Mouse (Mus musculus): ENCODE results near the gene Klf13. TPM values are rescaled to one million over a fixed set of nuclear protein-coding genes. Genes with fewer than 3 reads are reported as not detected.

The Klf13 gene
- polyA plus RNA-seq, 1 experiment from 2014 or later, result 89.0 TPM

DNA sequence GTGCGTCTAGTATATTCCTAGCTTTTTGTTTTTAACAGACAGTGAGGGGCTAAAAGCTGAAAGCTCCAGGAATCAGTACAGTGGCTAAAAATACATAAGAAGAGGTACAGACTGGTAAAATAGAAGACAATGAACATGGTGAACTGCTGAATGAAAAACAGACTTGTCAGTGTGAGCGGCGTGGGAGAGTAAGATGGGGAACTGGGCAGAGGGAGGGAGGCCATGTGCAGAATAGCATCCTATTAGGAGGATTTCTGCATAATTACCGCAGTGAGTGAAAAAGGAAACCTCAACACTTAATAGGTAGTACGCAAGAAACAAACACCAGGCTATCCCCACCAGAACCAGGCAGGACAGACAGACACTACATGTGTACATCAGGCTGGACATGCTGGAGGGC lies 45.5 kb downstream of the Klf13 start:
- no peak overlapping the region for H3K4me2 ChIP-seq (replicated peaks; ENCODE audit: low read depth, low read length)
- ATAC-seq (no peak), DNase-seq (ENCODE audit: low spot score) (no peak)
- no peaks in the 10 kb centered on the region for H3K9me3 ChIP-seq (ENCODE audit: low read length)
- H3K27ac ChIP-seq (ENCODE audit: low read length), result no peak overlapping the region
- WGBS, result 95% methylated on average over 5 of the region's 5 CpGs
- H3K4me1 ChIP-seq (ENCODE audit: insufficient read depth, low read depth, low read length), result peaks cover 26% of the 10 kb centered on the region
- H3K9ac ChIP-seq (replicated peaks; ENCODE audit: low read depth), result no peak overlapping the region
- H3K27me3 ChIP-seq (replicated peaks; ENCODE audit: insufficient read depth, low read length), result no peaks in the 10 kb centered on the region
- peaks cover 15% of the 10 kb centered on the region; the same call in 1 of the 2 replicates for H3K36me3 ChIP-seq (ENCODE audit: insufficient read depth, low read length)
- TF ChIP-seq EP300 (IDR thresholded peaks at IDR 0.05), result no peak
- TF ChIP-seq CTCF (IDR thresholded peaks at IDR 0.05), result no peak
- H3K4me3 ChIP-seq (ENCODE audit: low read depth, low read length), result no peak overlapping the region

DNA sequence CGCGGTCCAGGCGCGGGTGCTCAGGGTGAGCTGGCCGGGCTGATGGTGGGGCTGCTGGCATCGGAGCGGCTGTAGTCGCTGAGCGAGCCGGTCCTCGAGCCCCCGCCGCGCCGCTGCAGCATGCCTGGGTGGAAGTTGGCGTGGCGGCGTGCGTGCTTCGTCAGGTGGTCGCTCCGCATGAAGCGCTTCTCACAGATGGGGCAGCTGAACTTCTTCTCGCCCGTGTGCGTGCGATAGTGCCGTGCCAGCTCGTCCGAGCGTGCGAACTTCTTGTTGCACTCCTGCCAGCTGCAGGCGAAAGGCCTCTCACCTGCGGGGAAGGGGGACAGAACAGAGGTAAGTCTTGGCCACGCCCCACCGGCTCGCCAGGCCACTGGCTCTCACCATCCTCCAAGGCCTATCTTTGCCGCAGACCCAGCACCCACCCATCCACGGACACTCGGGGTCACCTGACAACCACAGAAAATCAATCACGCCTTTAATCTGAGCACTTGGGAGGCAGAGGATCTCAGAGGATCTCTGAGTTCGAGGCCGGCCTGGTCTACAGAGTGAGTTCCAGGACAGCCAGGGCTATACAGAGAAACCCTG lies 47.1 kb downstream of the Klf13 start:
- no peak for DNase-seq (ENCODE audit: low spot score)
- Histone ChIP-seq H3K27me3 (replicated peaks; ENCODE audit: insufficient read depth, low read length) (no peaks in the 10 kb centered on the region), H3K9ac (replicated peaks; ENCODE audit: low read depth) (no peak overlapping the region), H3K36me3 (ENCODE audit: insufficient read depth, low read length) (peaks cover 15% of the 10 kb centered on the region; the same call in 1 of the 2 replicates), H3K9me3 (ENCODE audit: low read length) (no peaks in the 10 kb centered on the region), H3K4me3 (ENCODE audit: low read depth, low read length) (no peak overlapping the region), H3K27ac (ENCODE audit: low read length) (no peak overlapping the region), H3K4me2 (replicated peaks; ENCODE audit: low read depth, low read length) (no peak overlapping the region), H3K4me1 (ENCODE audit: insufficient read depth, low read depth, low read length) (peaks cover 20% of the 10 kb centered on the region)
- ATAC-seq, result no peak
- 70% methylated on average over 43 of the region's 43 CpGs for WGBS
- TF ChIP-seq EP300 (IDR thresholded peaks at IDR 0.05) (no peak), CTCF (IDR thresholded peaks at IDR 0.05) (no peak)

DNA sequence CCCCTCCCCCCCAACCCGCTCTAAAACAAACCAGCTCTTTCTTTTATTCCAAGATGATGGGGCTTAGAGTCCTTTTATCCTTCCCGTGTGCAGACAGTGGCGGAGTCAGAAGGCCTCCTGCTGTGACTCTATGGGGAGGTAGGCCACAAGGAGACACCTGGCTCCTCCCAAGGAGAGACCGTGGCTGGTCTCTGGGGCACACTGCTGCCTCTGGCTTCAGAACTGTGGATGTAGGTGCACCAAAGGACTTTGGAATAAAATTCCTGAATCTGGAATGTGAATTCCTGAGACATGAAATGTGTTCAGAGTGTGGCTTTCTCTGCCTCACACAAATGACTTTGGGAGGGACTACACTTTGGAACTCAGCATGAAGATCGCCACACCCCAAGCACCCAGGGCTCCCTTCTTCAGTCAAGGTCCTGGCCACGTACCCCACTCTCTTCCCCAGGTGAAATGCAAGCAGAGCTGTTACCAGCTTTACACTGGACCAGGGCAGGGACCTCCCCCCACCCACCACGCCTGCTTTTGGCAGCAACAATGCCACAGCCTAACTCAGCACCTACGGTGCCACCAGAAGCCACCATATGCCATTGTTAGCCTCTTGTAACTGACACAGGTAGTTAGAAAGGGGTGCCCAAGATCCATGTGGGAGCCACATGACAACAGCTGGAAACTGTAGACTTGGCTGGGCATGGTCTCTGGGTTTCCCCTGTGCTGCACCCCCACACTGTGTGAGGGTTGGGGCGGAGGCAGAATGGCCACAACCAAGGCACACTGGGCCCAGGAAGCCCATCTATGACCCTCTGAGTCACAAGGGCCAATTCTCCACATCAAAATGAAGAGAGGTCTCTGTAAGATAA lies 49.4 kb downstream of the Klf13 start:
- Histone ChIP-seq H3K9me3 (ENCODE audit: low read length) (no peaks in the 10 kb centered on the region), H3K4me2 (replicated peaks; ENCODE audit: low read depth, low read length) (no peak overlapping the region), H3K27me3 (replicated peaks; ENCODE audit: insufficient read depth, low read length) (no peaks in the 10 kb centered on the region), H3K9ac (replicated peaks; ENCODE audit: low read depth) (no peak overlapping the region), H3K36me3 (ENCODE audit: insufficient read depth, low read length) (peaks cover 15% of the 10 kb centered on the region; the same call in 1 of the 2 replicates), H3K4me1 (ENCODE audit: insufficient read depth, low read depth, low read length) (peaks cover 9% of the 10 kb centered on the region), H3K4me3 (ENCODE audit: low read depth, low read length) (no peak overlapping the region), H3K27ac (ENCODE audit: low read length) (peak overlapping the region; percentile 62)
- DNase-seq (ENCODE audit: low spot score) (no peak), ATAC-seq (0 out of 2 replicates have a peak, but pooled peaks have one; percentile 12)
- TF ChIP-seq CTCF (IDR thresholded peaks at IDR 0.05), result no peak
- TF ChIP-seq EP300 (IDR thresholded peaks at IDR 0.05), result no peak
- 75% methylated on average over 9 of the region's 9 CpGs for WGBS

DNA sequence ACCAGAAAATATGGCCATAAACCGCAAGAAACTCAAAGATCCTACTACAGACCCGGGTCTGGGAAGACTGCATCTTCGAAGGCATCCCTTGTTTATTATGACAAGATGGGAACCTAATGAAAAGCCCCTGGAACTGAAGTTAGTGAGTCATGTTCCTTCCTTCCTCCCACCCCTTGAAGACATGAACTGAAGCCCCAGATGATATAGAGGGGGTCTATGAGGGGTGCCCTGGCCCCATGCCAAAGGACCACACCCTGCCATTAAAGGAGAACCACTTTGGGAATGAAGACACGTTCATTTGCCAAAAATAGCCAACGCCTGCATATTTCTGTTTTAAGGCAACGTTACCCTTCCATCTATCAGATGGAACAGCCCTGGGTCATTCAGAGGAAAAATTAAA lies 50.0 kb downstream of the Klf13 start:
- ATAC-seq (no peak), DNase-seq (ENCODE audit: low spot score) (no peak)
- 48% methylated on average over 6 of the region's 6 CpGs for WGBS
- Histone ChIP-seq H3K9ac (replicated peaks; ENCODE audit: low read depth) (no peak overlapping the region), H3K27ac (ENCODE audit: low read length) (0 out of 2 replicates have a peak overlapping the region, but pooled peaks have one; percentile 27), H3K27me3 (replicated peaks; ENCODE audit: insufficient read depth, low read length) (no peaks in the 10 kb centered on the region), H3K9me3 (ENCODE audit: low read length) (no peaks in the 10 kb centered on the region), H3K4me1 (ENCODE audit: insufficient read depth, low read depth, low read length) (peaks cover 9% of the 10 kb centered on the region), H3K4me3 (ENCODE audit: low read depth, low read length) (no peak overlapping the region), H3K4me2 (replicated peaks; ENCODE audit: low read depth, low read length) (no peak overlapping the region), H3K36me3 (ENCODE audit: insufficient read depth, low read length) (peaks cover 15% of the 10 kb centered on the region; the same call in 1 of the 2 replicates)
- TF ChIP-seq EP300 (IDR thresholded peaks at IDR 0.05), result no peak
- no peak for TF ChIP-seq CTCF (IDR thresholded peaks at IDR 0.05)

DNA sequence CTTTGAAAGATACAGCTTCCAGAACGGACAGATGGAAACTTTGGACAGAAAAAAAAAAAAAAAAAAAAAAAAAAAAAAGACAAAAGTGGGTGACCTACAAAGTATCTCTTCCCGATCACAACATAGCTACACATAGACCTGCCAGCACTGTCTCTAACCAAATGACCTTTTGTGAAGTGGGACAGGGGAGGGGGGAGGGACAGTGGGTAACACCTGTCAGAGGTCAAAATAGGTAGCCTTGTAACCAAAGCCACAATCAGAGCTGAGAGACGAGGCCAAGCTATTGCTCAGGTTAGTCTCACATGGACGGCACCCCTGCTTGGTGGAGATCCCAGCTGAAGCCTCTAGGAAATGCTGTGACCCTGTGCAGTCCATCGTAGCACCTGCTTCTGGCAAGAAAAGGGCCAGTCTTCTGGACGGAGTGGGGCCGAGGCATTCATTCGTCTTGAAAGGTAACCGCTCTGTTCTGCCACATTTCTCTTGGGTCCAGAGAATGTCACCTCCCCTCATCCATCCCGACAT lies 51.1 kb downstream of the Klf13 start:
- Histone ChIP-seq H3K4me2 (replicated peaks; ENCODE audit: low read depth, low read length) (no peak overlapping the region), H3K9me3 (ENCODE audit: low read length) (no peaks in the 10 kb centered on the region), H3K9ac (replicated peaks; ENCODE audit: low read depth) (no peak overlapping the region), H3K27ac (ENCODE audit: low read length) (peak overlapping the region; percentile 27), H3K27me3 (replicated peaks; ENCODE audit: insufficient read depth, low read length) (no peaks in the 10 kb centered on the region), H3K4me3 (ENCODE audit: low read depth, low read length) (no peak overlapping the region), H3K4me1 (ENCODE audit: insufficient read depth, low read depth, low read length) (peaks cover 9% of the 10 kb centered on the region), H3K36me3 (ENCODE audit: insufficient read depth, low read length) (peaks cover 15% of the 10 kb centered on the region; the same call in 1 of the 2 replicates)
- TF ChIP-seq EP300 (IDR thresholded peaks at IDR 0.05) (no peak), CTCF (IDR thresholded peaks at IDR 0.05) (no peak)
- 80% methylated on average over 10 of the region's 10 CpGs for WGBS
- DNase-seq (ENCODE audit: low spot score) (no peak), ATAC-seq (no peak)

DNA sequence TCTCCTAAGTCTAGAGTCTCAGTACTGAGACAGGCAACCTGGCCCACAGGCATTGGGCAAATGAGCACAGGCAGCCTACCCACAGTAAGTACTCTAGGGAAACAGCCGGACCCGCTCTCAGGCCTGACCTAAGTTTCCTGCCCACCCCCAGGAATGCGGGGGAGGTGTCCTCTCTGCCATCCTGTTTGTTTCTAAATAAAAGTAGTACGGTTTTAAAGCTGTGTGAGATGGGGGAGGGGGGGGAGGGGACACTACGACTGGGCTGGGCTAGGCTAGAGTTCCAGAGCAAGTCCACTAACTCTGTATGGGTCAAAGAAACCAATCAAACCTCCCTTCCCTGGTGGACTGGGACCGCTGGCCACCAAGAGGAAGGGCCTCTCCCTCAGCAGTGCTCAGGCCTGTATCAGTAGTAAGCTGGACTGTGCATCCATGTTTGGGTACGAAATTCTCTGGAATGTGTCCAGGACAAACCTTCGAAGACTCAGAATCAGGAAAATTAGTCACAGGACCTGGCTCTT lies 51.6 kb downstream of the Klf13 start:
- Histone ChIP-seq H3K27ac (ENCODE audit: low read length) (peak overlapping the region; percentile 43), H3K4me3 (ENCODE audit: low read depth, low read length) (no peak overlapping the region), H3K4me2 (replicated peaks; ENCODE audit: low read depth, low read length) (no peak overlapping the region), H3K27me3 (replicated peaks; ENCODE audit: insufficient read depth, low read length) (no peaks in the 10 kb centered on the region), H3K9me3 (ENCODE audit: low read length) (no peaks in the 10 kb centered on the region), H3K36me3 (ENCODE audit: insufficient read depth, low read length) (peaks cover 15% of the 10 kb centered on the region; the same call in 1 of the 2 replicates), H3K4me1 (ENCODE audit: insufficient read depth, low read depth, low read length) (peaks cover 9% of the 10 kb centered on the region), H3K9ac (replicated peaks; ENCODE audit: low read depth) (no peak overlapping the region)
- TF ChIP-seq EP300 (IDR thresholded peaks at IDR 0.05), result peak; percentile 53
- TF ChIP-seq CTCF (IDR thresholded peaks at IDR 0.05), result no peak
- peak; percentile 52 for DNase-seq (ENCODE audit: low spot score)
- ATAC-seq, result peak; percentile 57
- 45% methylated on average over 8 of the region's 8 CpGs for WGBS
